Mouse (Mus musculus): ENCODE measurements around the gene Bcl2l13. TPM values are rescaled to one million over a fixed set of nuclear protein-coding genes. Genes with fewer than 3 reads are reported as not detected.
A peak's percentile ranks its signal among the peaks of the same experiment; 100 is the strongest.

Gene Bcl2l13
- total and polyA plus RNA-seq, 2 experiments = 17.4 to 24.3 TPM

- WGBS = 9% methylated on average over 5 of the region's 5 CpGs
- H3K9ac ChIP-seq (ENCODE audit: low read depth, low read length) = 0 out of 2 replicates have a peak overlapping the region, but pooled peaks have one; percentile 10
- H3K27ac ChIP-seq (replicated peaks; ENCODE audit: insufficient read depth, low read depth, low read length) = no peak overlapping the region
- peak overlapping the region; percentile 99 for H3K4me3 ChIP-seq (ENCODE audit: insufficient read depth, low read depth, low read length)
- H3K4me1 ChIP-seq (ENCODE audit: control insufficient read depth, insufficient read depth, low read length) = peaks cover 8% of the 10 kb centered on the region
- H3K79me2 ChIP-seq (ENCODE audit: control insufficient read depth, insufficient read depth, low read length) = peaks cover 15% of the 10 kb centered on the region; the same call in 1 of the 2 replicates
- peaks cover 13% of the 10 kb centered on the region; the same call in 1 of the 2 replicates for H3K36me3 ChIP-seq (ENCODE audit: control insufficient read depth, insufficient read depth, low read length)
- no peak for DNase-seq (ENCODE audit: extremely low read depth, low read depth, low spot score)
- TF ChIP-seq POLR2A (IDR thresholded peaks at IDR 0.05; ENCODE audit: extremely low read depth, insufficient read depth, low read length) = no peak
- TF ChIP-seq CTCF (IDR thresholded peaks at IDR 0.05; ENCODE audit: low read depth, low read length) = no peak
- no peaks in the 10 kb centered on the region for H3K27me3 ChIP-seq (ENCODE audit: control insufficient read depth, insufficient read depth, low read length)
Observed at GRCm38 (mm10) chr6:120821715-120822114, 14.3 kb upstream of the Bcl2l13 start.

GRCm38 (mm10) chr6:120822307-120822928 lies 13.6 kb upstream of the Bcl2l13 start, which contains the start of gene Atp6v1e1:
Gene Atp6v1e1 (minus strand): TSS chr6:120822793.
- Histone ChIP-seq H3K4me3 (ENCODE audit: insufficient read depth, low read depth, low read length) (peak within 1 kb of the TSS; percentile 99), H3K27me3 (ENCODE audit: control insufficient read depth, insufficient read depth, low read length) (no peaks in the 10 kb centered on the region), H3K4me1 (ENCODE audit: control insufficient read depth, insufficient read depth, low read length) (peaks cover 8% of the 10 kb centered on the region), H3K27ac (replicated peaks; ENCODE audit: insufficient read depth, low read depth, low read length) (peak within 1 kb of the TSS; percentile 95), H3K79me2 (ENCODE audit: control insufficient read depth, insufficient read depth, low read length) (peaks cover 15% of the 10 kb centered on the region; the same call in 1 of the 2 replicates), H3K36me3 (ENCODE audit: control insufficient read depth, insufficient read depth, low read length) (peaks cover 10% of the 10 kb centered on the region; the same call in 1 of the 2 replicates), H3K9ac (ENCODE audit: low read depth, low read length) (peak within 1 kb of the TSS; percentile 98)
- under 1% methylated on average over 41 of the region's 41 CpGs for WGBS
- TF ChIP-seq POLR2A (IDR thresholded peaks at IDR 0.05; ENCODE audit: extremely low read depth, insufficient read depth, low read length) (peak; percentile 88), CTCF (IDR thresholded peaks at IDR 0.05; ENCODE audit: low read depth, low read length) (no peak)
- DNase-seq (ENCODE audit: extremely low read depth, low read depth, low spot score) = peak; percentile 94

GRCm38 (mm10) chr6:120822937-120823614 lies 12.9 kb upstream of the Bcl2l13 start:
- peak overlapping the region; percentile 49; the same call in 1 of the 2 replicates for H3K9ac ChIP-seq (ENCODE audit: low read depth, low read length)
- H3K36me3 ChIP-seq (ENCODE audit: control insufficient read depth, insufficient read depth, low read length) = peaks cover 4% of the 10 kb centered on the region; the same call in 1 of the 2 replicates
- peak overlapping the region; percentile 15; the same call in 1 of the 2 replicates for H3K4me3 ChIP-seq (ENCODE audit: insufficient read depth, low read depth, low read length)
- no peaks in the 10 kb centered on the region for H3K27me3 ChIP-seq (ENCODE audit: control insufficient read depth, insufficient read depth, low read length)
- H3K27ac ChIP-seq (replicated peaks; ENCODE audit: insufficient read depth, low read depth, low read length) = peak overlapping the region; percentile 79
- H3K79me2 ChIP-seq (ENCODE audit: control insufficient read depth, insufficient read depth, low read length) = peaks cover 15% of the 10 kb centered on the region; the same call in 1 of the 2 replicates
- peak; percentile 63 for DNase-seq (ENCODE audit: extremely low read depth, low read depth, low spot score)
- 32% methylated on average over 10 of the region's 10 CpGs for WGBS
- no peak for TF ChIP-seq CTCF (IDR thresholded peaks at IDR 0.05; ENCODE audit: low read depth, low read length)
- no peak for TF ChIP-seq POLR2A (IDR thresholded peaks at IDR 0.05; ENCODE audit: extremely low read depth, insufficient read depth, low read length)
- peaks cover 8% of the 10 kb centered on the region for H3K4me1 ChIP-seq (ENCODE audit: control insufficient read depth, insufficient read depth, low read length)

GRCm38 (mm10) chr6:120830056-120830455 lies 6.0 kb upstream of the Bcl2l13 start:
- H3K36me3 ChIP-seq (ENCODE audit: control insufficient read depth, insufficient read depth, low read length) = no peaks in the 10 kb centered on the region

GRCm38 (mm10) chr6:120830866-120831608 lies 5.0 kb upstream of the Bcl2l13 start:
- Histone ChIP-seq H3K9ac (ENCODE audit: low read depth, low read length) (no peak overlapping the region), H3K27me3 (ENCODE audit: control insufficient read depth, insufficient read depth, low read length) (no peaks in the 10 kb centered on the region), H3K36me3 (ENCODE audit: control insufficient read depth, insufficient read depth, low read length) (no peaks in the 10 kb centered on the region), H3K79me2 (ENCODE audit: control insufficient read depth, insufficient read depth, low read length) (no peaks in the 10 kb centered on the region), H3K4me3 (ENCODE audit: insufficient read depth, low read depth, low read length) (no peak overlapping the region), H3K4me1 (ENCODE audit: control insufficient read depth, insufficient read depth, low read length) (peaks cover 4% of the 10 kb centered on the region), H3K27ac (replicated peaks; ENCODE audit: insufficient read depth, low read depth, low read length) (no peak overlapping the region; the same call in 1 of the 2 replicates)
- TF ChIP-seq POLR2A (IDR thresholded peaks at IDR 0.05; ENCODE audit: extremely low read depth, insufficient read depth, low read length) = no peak
- no peak for TF ChIP-seq CTCF (IDR thresholded peaks at IDR 0.05; ENCODE audit: low read depth, low read length)
- WGBS = 50% methylated on average over 4 of the region's 4 CpGs
- peak; percentile 56 for DNase-seq (ENCODE audit: extremely low read depth, low read depth, low spot score)

More at GRCm38 (mm10) chr6:120830056-120830455, 6.0 kb upstream of the Bcl2l13 start:
- 70% methylated on average over 1 of the region's 1 CpGs for WGBS
- Histone ChIP-seq H3K9ac (ENCODE audit: low read depth, low read length) (no peak overlapping the region), H3K27me3 (ENCODE audit: control insufficient read depth, insufficient read depth, low read length) (no peaks in the 10 kb centered on the region), H3K27ac (replicated peaks; ENCODE audit: insufficient read depth, low read depth, low read length) (no peak overlapping the region), H3K4me1 (ENCODE audit: control insufficient read depth, insufficient read depth, low read length) (peaks cover 4% of the 10 kb centered on the region), H3K79me2 (ENCODE audit: control insufficient read depth, insufficient read depth, low read length) (no peaks in the 10 kb centered on the region), H3K4me3 (ENCODE audit: insufficient read depth, low read depth, low read length) (no peak overlapping the region)
- TF ChIP-seq CTCF (IDR thresholded peaks at IDR 0.05; ENCODE audit: low read depth, low read length) = no peak
- no peak for TF ChIP-seq POLR2A (IDR thresholded peaks at IDR 0.05; ENCODE audit: extremely low read depth, insufficient read depth, low read length)
- no peak for DNase-seq (ENCODE audit: extremely low read depth, low read depth, low spot score)
